18 mouse cellular contexts compared by ENCODE assay signal in genomic region chr4:40815120-40815519, GRCm38 (mm10). TPM values are rescaled to one million over a fixed set of nuclear protein-coding genes. Genes with fewer than 3 reads are reported as not detected.
DNase-seq lines count a peak whose midpoint lies in the region; ATAC-seq and TF ChIP-seq lines count a peak whose summit lies in the region.
"Had no signal": no experiment of that assay in that cellular context is flagged by ENCODE, and none has a peak within 500 bp of the region (broad histone marks: within the 10 kb centered on the region; RNA-seq: fewer than 3 reads in every experiment).

No protein-coding gene starts in this region.

- no peak overlapping the region for H3K4me3 ChIP-seq in kidney, postnatal 0 days (replicated peaks; ENCODE audit: low read depth, low read length)
- H3K4me3 ChIP-seq: erythroblast, embryonic 14.5 days; kidney, embryonic 15.5 days; limb, embryonic 12.5 days; lung, embryonic 15.5 days; stomach, embryonic 15.5 days had no signal

- ATAC-seq in kidney, postnatal 0 days (replicated peaks; ENCODE audit: low FRiP score, low read depth): no peak
- ATAC-seq in activated CD4-positive, CD25-positive, alpha-beta regulatory T cell, adult 4 months: peak; percentile 18
- ATAC-seq in inflammation-experienced regulatory T-cells, adult 6 months: peak; percentile 25
- ATAC-seq in megakaryocyte progenitor cell, adult 5-6 weeks (replicated peaks; ENCODE audit: poor library complexity): peak; percentile 59; the same call in 1 of the 2 replicates
- ATAC-seq: forebrain, embryonic 16.5 days had no signal

- H3K9ac ChIP-seq in kidney, postnatal 0 days (ENCODE audit: low read depth, low read length): no peak overlapping the region
- H3K9ac ChIP-seq: kidney, embryonic 15.5 days; limb, embryonic 12.5 days; lung, embryonic 15.5 days; stomach, embryonic 15.5 days had no signal

- H3K27me3 ChIP-seq in kidney, postnatal 0 days (ENCODE audit: insufficient read depth, low read length): no peaks in the 10 kb centered on the region
- H3K27me3 ChIP-seq: kidney, embryonic 15.5 days; limb, embryonic 12.5 days; lung, embryonic 15.5 days; stomach, embryonic 15.5 days had no signal

- no peaks in the 10 kb centered on the region for H3K9me3 ChIP-seq in kidney, postnatal 0 days (replicated peaks; ENCODE audit: low read length)
- H3K9me3 ChIP-seq: G1E; kidney, embryonic 15.5 days; limb, embryonic 12.5 days; lung, embryonic 15.5 days; stomach, embryonic 15.5 days had no signal

- 90% methylated on average over 3 of the region's 3 CpGs for WGBS in kidney, postnatal 0 days

- TF ChIP-seq CTCF in kidney, postnatal 0 days (IDR thresholded peaks at IDR 0.05; ENCODE audit: low read depth): no peak

- peaks cover 3% of the 10 kb centered on the region for H3K4me1 ChIP-seq in kidney, postnatal 0 days (replicated peaks; ENCODE audit: insufficient read depth, low read length)
- H3K4me1 ChIP-seq: limb, embryonic 12.5 days had no signal

- no peak for DNase-seq in kidney, postnatal 0 days (ENCODE audit: low spot score)
- DNase-seq in kidney, adult 9 months: no peak
- DNase-seq in B cell, adult 2 months: no peak
- no peak for DNase-seq in layer of hippocampus, postnatal 25 days (ENCODE audit: extremely low spot score in 1 of 2, low spot score in 1 of 2)
- DNase-seq in right cerebral cortex, postnatal 25 days: no peak
- DNase-seq: cerebellum, adult 18-20 months; cerebellum, postnatal 36 days; thymus, postnatal 14 days had no signal

- 0 out of 2 replicates have a peak overlapping the region, but pooled peaks have one; percentile 36 for H3K27ac ChIP-seq in kidney, postnatal 0 days
- H3K27ac ChIP-seq: kidney, embryonic 15.5 days; limb, embryonic 12.5 days; lung, embryonic 15.5 days; stomach, embryonic 15.5 days had no signal

- no peak overlapping the region for H3K4me2 ChIP-seq in kidney, postnatal 0 days (ENCODE audit: low read length)
- H3K4me2 ChIP-seq: kidney, embryonic 15.5 days; limb, embryonic 12.5 days; lung, embryonic 15.5 days; stomach, embryonic 15.5 days had no signal

- H3K36me3 ChIP-seq in kidney, postnatal 0 days (ENCODE audit: insufficient read depth, low read length): peaks cover 11% of the 10 kb centered on the region; the same call in 1 of the 2 replicates

RNA-seq across cellular contexts. Expression of gene B4galt1, which starts 38.7 kb away (rescaled TPM):
- polyA plus RNA-seq in kidney, postnatal 0 days (2015; fragmentation: Nextera tagmentation; extraction: Ambion mirVana): 35.9 and 38.9 TPM in 2 replicates
- polyA plus RNA-seq in activated CD4-positive, CD25-positive, alpha-beta regulatory T cell, adult 4 months (2017; shearing (Covaris generic)): 10 to 100 TPM; 58.7 to 75.3 TPM
- polyA plus RNA-seq in inflammation-experienced regulatory T-cells, adult 6 months (2017; shearing (Covaris generic)): 10 to 100 TPM; 47.2 to 79.0 (median 56.0) TPM
- 69.8 and 71.5 TPM in 2 replicates for total RNA-seq in megakaryocyte progenitor cell, adult 5-6 weeks (2015)
- 41.2 and 46.5 TPM in 2 replicates for total RNA-seq in megakaryocyte progenitor cell, adult 5-6 weeks (2017)
- 1 to 10 TPM; 6.7 to 8.3 TPM for total RNA-seq in layer of hippocampus, postnatal 25 days (2021)

RNA-seq across cellular contexts. Expression of gene Smu1, which starts 57.4 kb away (rescaled TPM):
- polyA plus RNA-seq in kidney, postnatal 0 days (2015; fragmentation: Nextera tagmentation; extraction: Ambion mirVana): 122 and 126 TPM in 2 replicates
- 100 to 1,000 TPM; 111 to 128 TPM for polyA plus RNA-seq in activated CD4-positive, CD25-positive, alpha-beta regulatory T cell, adult 4 months (2017; shearing (Covaris generic))
- 100 to 1,000 TPM; 131 to 146 (median 133) TPM for polyA plus RNA-seq in inflammation-experienced regulatory T-cells, adult 6 months (2017; shearing (Covaris generic))
- total RNA-seq in megakaryocyte progenitor cell, adult 5-6 weeks (2015): 77.6 and 83.9 TPM in 2 replicates
- 141 and 143 TPM in 2 replicates for total RNA-seq in megakaryocyte progenitor cell, adult 5-6 weeks (2017)
- total RNA-seq in layer of hippocampus, postnatal 25 days (2021): 10 to 100 TPM; 45.3 to 52.6 TPM
